Mouse (Mus musculus) liver, embryonic 12.5 days (tissue): Measurements from ENCODE around the gene Gm10037. TPM values are rescaled to one million over a fixed set of nuclear protein-coding genes. Genes with fewer than 3 reads are reported as not detected.

Source experiments
- polyA plus RNA-seq: library from polyadenylated mRNA; unstranded; fragments of >200 nt; fragmentation: Nextera tagmentation; extraction: Ambion mirVana; gene quantifications from 2 replicates; pipeline ENCODE4 v1.2.1, GENCODE M21; 2016

Gm10037 gene
- polyA plus RNA-seq, 1 experiment from 2014 or later, result 0.60 TPM

Other genes starting within 250 kb of the Gm10037 start
- 1.9 and 2.0 TPM in 2 replicates for gene Zfp729b, start 221.4 kb upstream of the Gm10037 start, polyA plus RNA-seq
- gene Gm49345, start 193.3 kb upstream of the Gm10037 start, polyA plus RNA-seq, result not detected in 2 replicates
- 0.94 and 1.1 TPM in 2 replicates for gene Zfp729a, start 193.3 kb upstream of the Gm10037 start, polyA plus RNA-seq
- gene Zfp738, start 144.0 kb upstream of the Gm10037 start, polyA plus RNA-seq, result 4.0 and 4.3 TPM in 2 replicates
- 3.0 and 3.1 TPM in 2 replicates for gene Zfp65, start 101.9 kb upstream of the Gm10037 start, polyA plus RNA-seq
- gene Zfp85, start 75.9 kb upstream of the Gm10037 start, polyA plus RNA-seq, result 1.2 and 1.4 TPM in 2 replicates
- gene Zfp493, start 51.4 kb upstream of the Gm10037 start, polyA plus RNA-seq, result 1.4 and 1.8 TPM in 2 replicates
- 1.6 and 1.8 TPM in 2 replicates for gene Zfp273, start 17.4 kb upstream of the Gm10037 start, polyA plus RNA-seq
- not detected in 2 replicates for gene BC048507, start 32.2 kb downstream of the Gm10037 start, polyA plus RNA-seq